Mouse (Mus musculus) spleen, adult 2 months (tissue): ENCODE measurements around the gene Slit1. TPM values are rescaled to one million over a fixed set of nuclear protein-coding genes. Genes with fewer than 3 reads are reported as not detected.

Source experiments
- DNase-seq, 2 experiments: peaks; one replicate each; pipeline versions ENCODE4 v3.0.0 to v3.0.0-alpha.2; 2012 to 2021; ENCODE audit warnings: low spot score in 2 of 2, low read depth in 1 of 2
- H3K27ac ChIP-seq: fragments of 200-500 bp; 2 replicates; pipeline ENCODE4 v1.5.1; 2012; ENCODE audit warnings: low read length, inconsistent platforms; ENCODE audit not compliant: insufficient read depth
- H3K27me3 ChIP-seq: fragments of 200-500 bp; 2 replicates; pipeline ENCODE4 v1.6.1; 2012; ENCODE audit warnings: mild to moderate bottlenecking, moderate library complexity, low read length, inconsistent platforms; ENCODE audit not compliant: control insufficient read depth, insufficient read depth
- H3K36me3 ChIP-seq: fragments of 200-500 bp; 2 replicates; pipeline ENCODE4 v1.6.1; 2012; ENCODE audit warnings: mild to moderate bottlenecking, low read length, inconsistent platforms; ENCODE audit not compliant: control insufficient read depth, insufficient read depth
- H3K4me1 ChIP-seq: fragments of 200-500 bp; 2 replicates; pipeline ENCODE4 v1.6.1; 2011; ENCODE audit warnings: inconsistent platforms; ENCODE audit not compliant: control insufficient read depth, insufficient read depth, insufficient read length
- H3K4me3 ChIP-seq: fragments of 200-500 bp; 2 replicates; pipeline ENCODE4 v1.5.1; 2011; ENCODE audit warnings: mild to moderate bottlenecking, inconsistent platforms; ENCODE audit not compliant: insufficient read depth, insufficient read length; ENCODE audit errors: extremely low read depth
- CTCF ChIP-seq: fragments of 200-500 bp; IDR thresholded peaks from 2 replicates; pipeline ENCODE4 v1.5.1; 2011; ENCODE audit warnings: mild to moderate bottlenecking, inconsistent platforms; ENCODE audit not compliant: insufficient read depth, insufficient read length, insufficient replicate concordance; ENCODE audit errors: extremely low read depth
- POLR2A ChIP-seq: fragments of 200-500 bp; IDR thresholded peaks from 2 replicates; pipeline ENCODE4 v1.6.1; 2011; ENCODE audit warnings: low read depth, low read length, inconsistent platforms
- WGBS: fragments of 180-500 bp; shearing (Covaris S2); methylation state at CpG from one replicate; pipeline ENCODE4 v1.1.7; 2018; 5-methylcytosine and 5-hydroxymethylcytosine counted together
- polyA plus RNA-seq: library from polyadenylated mRNA; depleted of rRNA; stranded (reverse); fragments of >200 nt; gene quantifications from 2 replicates; pipeline ENCODE4 v1.2.3, GENCODE M21; 2012

Gene Slit1
- polyA plus RNA-seq, 1 experiment: 0.78 TPM

DNA sequence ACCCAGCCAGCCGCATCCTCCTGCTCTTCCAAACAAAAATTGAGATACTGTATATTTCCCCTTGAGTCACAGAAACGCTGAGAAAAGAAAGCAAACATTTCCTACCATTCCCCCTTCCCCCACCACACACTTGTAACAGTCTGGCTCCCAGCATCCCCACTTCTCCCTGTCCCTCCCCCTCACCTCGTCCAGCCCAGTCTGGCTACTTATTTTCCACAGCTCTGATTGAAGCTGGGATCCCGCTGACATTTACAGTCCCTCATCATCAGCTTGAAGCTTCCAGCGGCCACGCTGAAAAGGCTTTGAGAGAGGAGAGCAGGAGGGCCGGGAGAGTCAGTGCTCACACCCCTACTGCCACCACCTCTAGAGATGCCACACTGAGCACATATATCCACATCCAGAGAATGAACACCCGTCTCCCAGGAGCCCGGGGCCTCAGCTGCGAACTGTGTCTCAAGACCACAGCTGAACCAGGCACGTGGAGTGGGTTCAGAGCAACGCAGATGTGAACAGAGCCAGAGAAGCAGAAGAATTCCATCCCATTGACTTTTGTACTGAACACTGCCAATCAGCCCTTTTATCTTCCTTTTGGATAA lies 73.6 kb downstream of the Slit1 start:
- WGBS: 53% methylated on average over 12 of the region's 12 CpGs
- no peaks in the 10 kb centered on the region for H3K27me3 ChIP-seq

DNA sequence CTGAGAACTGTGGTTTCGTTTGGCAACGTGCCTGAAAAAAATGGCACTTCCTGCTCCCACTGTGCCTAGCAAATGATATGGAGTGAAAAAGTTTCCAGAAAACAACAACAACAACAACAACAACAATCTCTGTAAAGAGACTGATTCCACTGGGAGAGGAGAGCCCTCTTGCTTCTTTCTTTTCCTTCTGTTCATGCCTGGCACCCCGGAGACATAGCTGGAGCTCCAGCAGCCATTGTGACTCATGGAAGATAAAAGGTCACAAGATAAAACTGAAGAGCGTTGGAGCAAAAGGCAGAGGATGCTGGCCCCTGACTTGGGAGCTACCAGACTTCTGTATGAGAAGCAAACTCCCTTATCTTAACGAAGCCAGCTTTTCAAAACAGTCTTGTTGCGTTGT lies 75.9 kb downstream of the Slit1 start:
- no peak overlapping the region for H3K27ac ChIP-seq
- no peaks in the 10 kb centered on the region for H3K4me1 ChIP-seq
- H3K4me3 ChIP-seq: no peak overlapping the region
- no peak for DNase-seq
- TF ChIP-seq POLR2A: no peak
- TF ChIP-seq CTCF: no peak
- no peaks in the 10 kb centered on the region; the same call in 1 of the 2 replicates for H3K27me3 ChIP-seq
- no peaks in the 10 kb centered on the region for H3K36me3 ChIP-seq
- 37% methylated on average over 6 of the region's 6 CpGs for WGBS

More for the DNA sequence above, 73.6 kb downstream of the Slit1 start:
- TF ChIP-seq CTCF (no peak), POLR2A (no peak)
- no peak for DNase-seq
- Histone ChIP-seq H3K4me3 (no peak overlapping the region), H3K36me3 (no peaks in the 10 kb centered on the region), H3K27ac (no peak overlapping the region), H3K4me1 (no peaks in the 10 kb centered on the region)

DNA sequence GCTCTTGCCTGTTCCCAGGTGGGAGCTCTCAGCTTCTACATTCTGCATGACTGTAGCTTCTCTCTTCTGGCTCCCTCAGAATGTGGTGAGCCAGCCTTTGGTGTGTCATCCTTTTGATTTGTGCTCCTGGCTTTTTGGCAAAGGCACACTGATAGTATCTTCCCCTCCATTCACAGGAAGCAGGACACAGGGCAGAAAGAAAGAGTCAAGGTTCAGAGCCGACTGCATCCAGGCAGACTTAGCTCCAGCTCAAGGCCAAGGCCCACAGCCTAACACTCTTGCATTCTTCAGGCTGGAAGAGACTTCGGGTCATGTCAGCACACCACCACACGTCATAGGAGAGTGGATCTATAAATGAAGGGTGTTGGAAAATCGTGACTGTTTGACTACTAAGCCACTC lies 77.5 kb downstream of the Slit1 start:
- 42% methylated on average over 4 of the region's 4 CpGs for WGBS
- Histone ChIP-seq H3K36me3 (no peaks in the 10 kb centered on the region), H3K4me1 (no peaks in the 10 kb centered on the region), H3K4me3 (no peak overlapping the region), H3K27ac (no peak overlapping the region), H3K27me3 (no peaks in the 10 kb centered on the region; the same call in 1 of the 2 replicates)
- no peak for DNase-seq
- TF ChIP-seq CTCF (no peak), POLR2A (no peak)

DNA sequence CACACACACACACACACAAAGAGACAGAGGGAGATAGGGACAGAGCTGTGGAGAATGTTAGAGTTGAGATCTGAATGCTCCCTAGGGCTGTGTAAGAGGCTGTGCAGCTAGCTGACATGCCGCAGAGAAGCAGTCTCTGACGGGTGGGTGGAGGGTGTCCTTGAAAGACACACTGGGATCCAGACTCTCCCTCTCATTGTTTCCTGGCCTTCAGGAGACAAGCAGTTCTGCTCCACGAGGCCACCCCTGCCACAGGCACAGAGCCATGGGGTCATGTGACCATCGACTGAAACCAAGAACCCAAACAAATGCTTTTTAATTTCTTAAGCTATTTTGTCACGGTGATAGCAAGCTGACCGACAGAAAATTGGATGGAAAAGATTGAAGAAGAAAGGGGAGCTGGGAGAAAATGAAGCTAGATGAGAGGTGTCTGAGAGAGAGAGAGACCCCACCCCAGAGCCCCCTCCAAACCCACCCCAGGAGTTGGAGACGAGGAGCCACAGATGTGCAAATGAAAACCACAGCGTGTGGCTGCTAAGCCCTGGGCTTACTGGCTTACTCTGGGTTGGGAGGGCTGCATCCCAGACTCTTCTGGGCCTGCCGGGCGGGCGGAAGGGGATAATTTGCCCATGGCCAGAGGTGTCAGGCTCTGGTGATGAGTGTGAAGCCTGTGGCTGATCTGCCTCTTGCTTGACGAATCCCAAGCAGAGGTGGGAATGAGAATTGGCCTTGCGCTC lies 79.8 kb downstream of the Slit1 start:
- TF ChIP-seq POLR2A (no peak), CTCF (no peak)
- H3K27me3 ChIP-seq: no peaks in the 10 kb centered on the region; the same call in 1 of the 2 replicates
- H3K36me3 ChIP-seq: no peaks in the 10 kb centered on the region
- 22% methylated on average over 13 of the region's 13 CpGs for WGBS
- no peak for DNase-seq
- H3K4me3 ChIP-seq: no peak overlapping the region
- H3K27ac ChIP-seq: no peak overlapping the region
- no peaks in the 10 kb centered on the region for H3K4me1 ChIP-seq

DNA sequence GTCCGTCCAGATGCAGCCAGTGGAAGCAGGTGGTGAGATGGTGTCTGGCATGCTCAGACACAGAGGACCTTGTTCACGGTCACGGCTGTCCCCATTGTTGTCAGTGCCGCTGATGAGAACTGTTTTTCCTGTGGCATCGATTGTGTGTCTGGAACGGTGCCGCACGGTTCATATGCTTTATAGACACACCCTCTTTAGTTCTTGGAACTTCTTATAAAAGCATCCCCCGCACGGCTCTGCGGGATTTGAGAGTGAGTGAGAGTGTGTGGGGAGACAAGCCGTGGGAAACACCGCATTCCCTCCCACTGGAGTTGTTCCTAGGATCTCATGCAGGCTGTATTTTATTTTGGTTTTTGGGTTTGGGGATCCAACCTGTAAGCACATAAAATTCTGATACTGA lies 82.0 kb downstream of the Slit1 start:
- TF ChIP-seq CTCF: no peak
- no peak for TF ChIP-seq POLR2A
- no peak overlapping the region for H3K27ac ChIP-seq
- H3K4me1 ChIP-seq: no peaks in the 10 kb centered on the region
- 84% methylated on average over 13 of the region's 13 CpGs for WGBS
- no peak for DNase-seq
- no peak overlapping the region for H3K4me3 ChIP-seq
- no peaks in the 10 kb centered on the region; the same call in 1 of the 2 replicates for H3K27me3 ChIP-seq
- no peaks in the 10 kb centered on the region for H3K36me3 ChIP-seq

DNA sequence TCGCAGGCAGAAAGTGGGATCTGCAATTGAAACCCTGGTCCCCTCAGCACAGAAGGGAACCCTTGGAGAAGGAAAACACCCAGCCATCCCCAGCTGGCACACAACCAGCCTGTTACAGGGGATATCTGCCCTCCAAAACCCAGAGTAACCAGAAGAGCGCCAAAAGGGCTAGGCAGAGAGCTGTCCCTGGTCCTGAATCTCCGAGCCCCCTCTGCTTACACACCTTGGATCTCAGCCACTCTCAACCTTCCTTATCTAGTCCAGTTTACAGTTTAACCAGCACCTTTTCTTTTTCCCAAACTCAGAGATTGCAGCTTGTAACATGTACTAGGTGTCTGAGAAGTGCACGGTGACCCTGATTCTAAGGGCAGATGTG lies 82.5 kb downstream of the Slit1 start:
- H3K4me1 ChIP-seq: no peaks in the 10 kb centered on the region
- no peak for DNase-seq
- H3K4me3 ChIP-seq: no peak overlapping the region
- TF ChIP-seq POLR2A (no peak), CTCF (no peak)
- 17% methylated on average over 4 of the region's 4 CpGs for WGBS
- H3K27me3 ChIP-seq: no peaks in the 10 kb centered on the region; the same call in 1 of the 2 replicates
- H3K36me3 ChIP-seq: no peaks in the 10 kb centered on the region
- no peak overlapping the region for H3K27ac ChIP-seq
